Mouse (Mus musculus) spleen, adult 12 weeks (tissue): Measurements from ENCODE around the gene Mgea5.

Experiments
- DNase-seq: peaks from one replicate; pipeline ENCODE4 v3.0.0; 2022; ENCODE audit warnings: low spot score

Mgea5 gene

DNA sequence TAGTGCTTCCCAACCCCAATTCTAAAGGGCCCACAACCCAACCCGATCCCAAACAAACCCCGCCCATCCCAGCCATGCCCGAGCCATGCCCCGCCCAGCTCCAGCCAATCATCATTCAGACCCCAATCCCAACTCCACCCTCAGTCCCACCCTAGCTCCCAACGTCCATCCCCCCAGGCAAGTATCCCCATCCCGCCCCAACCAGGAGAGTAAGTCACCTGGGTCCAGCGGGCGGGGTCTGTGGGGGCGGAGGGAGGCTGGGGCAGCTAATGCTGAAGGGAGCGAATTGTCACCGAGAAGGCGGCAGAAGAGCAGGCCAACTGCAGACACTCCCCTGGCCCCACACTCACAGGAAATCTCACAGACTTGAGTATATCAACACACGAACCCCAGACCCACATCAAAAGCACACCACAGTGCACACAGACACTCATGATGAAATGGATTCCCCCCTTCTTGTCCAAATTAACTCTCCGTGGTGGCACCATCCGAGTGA, 12.5 kb upstream of the Mgea5 start:
- DNase-seq, result no peak

GRCm38 (mm10) chr19:45795406-45795944, 11.8 kb upstream of the Mgea5 start:
- no peak for DNase-seq

GRCm38 (mm10) chr19:45794718-45795117, 11.1 kb upstream of the Mgea5 start:
- no peak for DNase-seq

DNA sequence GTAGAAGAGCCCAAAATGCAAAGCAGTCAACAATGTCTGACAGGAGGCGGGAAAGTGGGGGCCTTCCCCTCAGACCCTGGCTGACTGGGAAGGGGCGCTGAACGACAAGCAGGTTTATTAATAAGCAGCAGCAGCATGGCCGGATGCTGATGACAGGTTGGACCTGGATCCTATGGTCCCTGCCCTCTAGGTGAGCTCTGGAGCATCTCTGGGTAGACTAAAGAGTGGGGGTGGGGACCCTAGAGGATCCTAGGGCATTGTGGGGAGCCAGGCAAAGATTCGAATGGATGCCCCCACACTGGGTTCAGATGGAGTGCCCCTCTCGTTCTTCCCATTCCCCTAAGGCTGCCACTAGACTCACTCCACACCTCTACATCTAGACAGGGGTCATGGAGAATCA, 8.8 kb upstream of the Mgea5 start:
- DNase-seq, result no peak

GRCm38 (mm10) chr19:45789888-45790874, 6.5 kb upstream of the Mgea5 start:
- no peak for DNase-seq

DNA sequence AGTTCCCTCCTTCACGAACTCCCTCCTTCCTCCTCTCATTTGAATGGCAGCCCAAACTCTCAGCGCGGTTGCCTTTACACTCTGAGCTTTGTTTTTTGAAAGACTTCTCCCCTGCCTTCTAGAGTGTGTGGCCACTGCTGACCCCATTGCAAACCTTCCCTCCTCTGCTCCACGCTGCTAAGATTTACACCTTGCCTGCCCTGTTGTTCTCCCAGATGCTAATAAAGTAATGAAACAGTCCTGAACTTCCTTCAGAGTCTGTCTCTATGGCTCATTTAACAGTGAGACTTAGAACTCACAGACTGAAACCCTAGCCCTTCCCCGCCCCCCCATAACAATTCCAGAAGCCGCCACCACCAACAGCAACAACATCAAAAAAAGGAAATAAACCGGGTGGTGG, 5.7 kb upstream of the Mgea5 start:
- no peak for DNase-seq

DNA sequence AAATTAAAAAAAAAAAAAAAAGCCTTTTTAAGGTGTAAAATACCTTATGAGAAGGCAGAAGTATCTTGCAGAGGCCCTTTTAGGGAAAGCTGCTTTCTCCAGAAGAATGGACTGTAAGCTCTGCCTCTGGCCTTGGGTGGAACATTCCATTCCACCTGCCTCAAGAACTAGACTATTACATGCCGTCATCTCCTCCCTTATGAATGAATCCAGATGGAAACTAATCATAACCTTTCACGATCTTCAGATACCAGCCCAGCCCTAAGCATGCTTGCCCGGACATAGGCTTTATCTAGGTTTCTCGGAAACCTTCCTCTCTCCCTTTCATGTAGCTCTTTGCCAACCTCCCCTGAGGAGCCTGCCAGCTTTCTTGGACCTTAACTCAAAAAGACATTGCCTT, 4.7 kb upstream of the Mgea5 start:
- no peak for DNase-seq

DNA sequence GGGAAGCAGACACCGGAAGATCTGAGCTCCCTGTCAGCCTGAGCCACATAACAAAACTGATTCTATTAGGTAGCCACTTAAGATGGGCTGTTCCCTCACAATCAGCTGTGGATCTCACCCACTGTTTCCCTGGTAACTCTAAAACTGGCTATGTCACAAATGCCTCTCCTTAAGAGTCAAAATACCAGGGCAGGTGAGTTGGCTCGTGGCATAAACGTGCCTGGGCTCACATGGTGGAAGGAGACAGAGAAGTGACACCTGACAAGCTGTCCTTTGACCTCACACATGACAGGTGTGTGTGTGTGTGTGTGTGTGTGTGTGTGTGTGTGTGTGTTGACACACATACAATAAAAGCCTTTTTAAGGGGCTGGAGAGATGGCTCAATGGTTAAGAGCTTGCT, 3.8 kb upstream of the Mgea5 start:
- no peak for DNase-seq

DNA sequence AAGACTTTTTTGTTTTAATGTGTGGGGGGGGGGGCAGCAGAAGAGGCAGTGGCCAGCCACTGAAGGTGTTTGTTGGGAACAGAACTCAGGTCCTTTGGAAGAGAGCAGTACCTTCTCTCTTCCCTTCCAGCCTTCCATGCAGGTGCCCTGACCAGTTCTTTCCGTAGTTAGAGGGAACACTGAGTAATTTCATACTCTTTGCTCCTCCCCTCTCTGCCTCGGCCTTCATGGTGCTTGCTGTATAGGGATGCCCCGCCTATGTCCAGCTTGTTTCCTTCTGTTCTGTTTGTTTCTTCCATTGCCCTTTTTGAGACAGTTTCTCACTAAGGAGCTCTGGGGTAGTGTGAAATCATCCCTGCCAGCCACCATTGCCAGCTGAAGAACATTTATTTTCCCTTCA, 1.8 kb upstream of the Mgea5 start:
- no peak for DNase-seq

- DNase-seq, result no peak
These were observed 418 bp upstream of the Mgea5 start for GRCm38 (mm10) chr19:45783933-45784576.

DNA sequence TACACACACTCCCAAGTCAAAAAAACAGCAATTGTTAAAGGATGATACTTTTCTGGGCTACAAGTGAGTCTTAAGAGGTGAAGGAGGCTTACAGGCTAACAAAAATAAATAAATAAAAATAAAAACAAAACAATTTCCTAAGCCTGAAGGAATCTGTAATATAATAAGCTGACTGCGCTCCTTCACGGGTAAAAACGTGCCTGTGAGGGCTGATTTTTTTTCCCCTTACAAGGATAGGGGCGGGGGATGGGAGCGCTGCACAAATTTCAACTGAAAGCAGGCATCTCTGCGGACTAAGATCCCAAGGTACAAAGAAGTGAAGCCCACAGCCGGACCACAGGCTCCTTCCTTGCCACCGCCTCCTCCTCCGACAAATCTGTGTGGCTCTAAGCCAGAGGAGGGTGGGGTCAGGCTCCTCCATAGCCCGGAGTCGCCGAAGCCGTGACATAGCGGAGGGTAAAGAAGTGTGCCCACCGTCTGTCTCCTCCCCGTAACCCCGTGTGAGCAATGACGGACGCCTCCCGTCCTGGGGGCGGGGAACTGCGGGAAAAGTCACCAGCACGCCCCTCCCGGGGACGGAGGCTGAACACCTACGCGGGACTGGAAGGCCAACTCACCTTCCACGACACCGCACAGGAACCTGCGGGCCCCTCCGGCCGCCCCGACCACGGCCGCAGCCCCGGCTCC, 1.2 kb downstream of the Mgea5 start:
- DNase-seq, result peak; percentile 63

DNA sequence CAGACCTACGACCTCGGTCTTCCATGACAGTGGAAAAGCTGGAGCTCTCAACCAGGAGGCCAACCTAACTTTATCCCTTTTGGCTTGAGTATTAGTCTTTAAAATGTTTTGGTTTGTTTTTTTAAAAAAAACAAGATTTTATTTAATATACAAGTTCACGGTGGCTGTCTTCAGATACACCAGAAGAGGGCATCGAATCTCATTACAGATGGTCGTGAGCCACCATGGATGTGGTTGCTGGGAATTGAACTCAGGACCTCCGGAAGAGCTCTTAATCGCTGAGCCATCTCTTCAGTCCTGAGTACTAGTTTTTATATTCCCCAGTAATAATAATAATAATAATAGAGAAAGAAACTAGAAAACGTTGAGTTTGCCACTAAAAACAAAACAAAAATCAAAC, 2.0 kb downstream of the Mgea5 start:
- no peak for DNase-seq

DNA sequence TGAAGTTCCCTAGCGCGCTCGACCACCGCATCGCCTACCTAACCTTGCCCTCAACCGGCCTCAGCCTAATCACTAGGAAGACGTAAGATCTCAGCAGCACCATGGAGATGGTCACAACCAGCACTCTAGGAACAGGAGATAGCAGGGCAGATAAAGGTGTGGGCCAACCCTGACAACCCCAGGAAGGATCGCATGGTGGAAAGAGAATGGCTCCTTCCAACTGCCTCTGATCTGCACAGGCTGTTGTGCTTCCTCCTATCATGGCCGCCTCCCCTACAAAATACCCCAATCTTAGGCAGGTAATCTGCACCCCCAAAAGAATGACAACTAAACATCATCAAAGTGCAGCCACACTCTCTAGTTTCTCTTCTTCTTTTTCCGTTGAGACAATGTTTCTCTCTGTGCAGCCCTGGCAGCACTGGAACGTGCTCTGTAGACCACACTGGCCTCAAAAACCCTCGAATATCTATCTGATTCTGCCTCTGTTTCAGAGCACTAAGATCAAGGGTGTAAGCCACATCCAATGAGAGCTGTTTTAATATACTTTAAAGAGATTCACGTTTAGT, 3.2 kb downstream of the Mgea5 start:
- no peak for DNase-seq

GRCm38 (mm10) chr19:45775486-45775885, 8.2 kb downstream of the Mgea5 start:
- no peak for DNase-seq

DNA sequence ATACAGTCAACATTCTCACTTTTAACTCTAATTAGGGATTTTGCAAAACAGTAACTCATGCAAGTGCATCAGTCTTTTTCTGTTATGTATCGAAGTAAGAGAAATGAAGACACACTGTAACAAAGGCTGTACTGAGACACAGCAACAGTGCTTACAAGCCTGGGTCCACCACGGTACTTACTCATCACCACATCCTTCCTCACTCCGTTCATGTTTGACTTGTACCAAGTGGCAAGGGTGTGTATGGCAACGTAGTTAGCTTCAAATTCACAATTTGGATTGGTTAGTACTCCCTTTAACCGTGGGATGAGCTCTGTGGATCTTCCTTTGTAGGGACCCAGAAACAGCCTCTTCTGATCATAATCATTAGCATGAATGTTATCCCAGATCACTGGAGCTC, 12.1 kb downstream of the Mgea5 start:
- no peak for DNase-seq

DNA sequence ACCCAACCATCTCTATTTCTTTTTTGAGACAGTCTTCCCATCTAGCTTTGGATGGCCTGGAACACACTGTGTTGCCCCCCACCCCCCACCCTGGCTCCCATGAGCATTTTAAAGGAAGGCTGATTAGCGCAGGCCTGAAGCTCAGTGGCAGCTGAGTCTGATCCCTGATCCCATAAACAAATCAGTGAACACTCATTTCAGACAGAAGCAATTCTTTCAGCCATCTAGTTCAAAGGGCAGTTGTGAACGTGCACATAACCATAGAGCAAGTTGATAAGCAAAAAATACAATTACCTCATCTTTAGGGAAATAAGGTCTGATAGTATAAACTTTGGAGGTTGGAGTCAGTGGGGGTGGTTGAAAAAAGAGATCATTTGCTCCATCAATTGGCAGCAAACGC, 22.8 kb downstream of the Mgea5 start:
- no peak for DNase-seq

DNA sequence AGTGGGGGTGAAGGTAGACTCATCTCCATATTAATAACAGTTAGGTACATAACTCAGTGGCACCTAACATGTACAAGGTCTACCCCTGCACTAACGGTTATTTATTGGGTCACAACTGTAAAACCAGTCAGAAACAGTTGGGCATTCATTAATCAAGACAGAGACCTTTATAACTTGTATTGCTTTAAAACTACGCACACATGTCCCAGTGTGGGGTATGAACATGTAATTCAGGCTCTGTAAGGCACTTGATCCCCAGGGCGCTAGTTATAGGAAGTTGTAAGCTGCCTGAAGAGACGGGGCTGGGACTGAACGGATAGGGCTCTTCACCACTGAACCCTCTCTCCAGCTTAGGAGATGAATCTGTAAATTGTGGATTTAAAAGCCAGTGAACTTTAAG, 25.0 kb downstream of the Mgea5 start:
- no peak for DNase-seq

DNA sequence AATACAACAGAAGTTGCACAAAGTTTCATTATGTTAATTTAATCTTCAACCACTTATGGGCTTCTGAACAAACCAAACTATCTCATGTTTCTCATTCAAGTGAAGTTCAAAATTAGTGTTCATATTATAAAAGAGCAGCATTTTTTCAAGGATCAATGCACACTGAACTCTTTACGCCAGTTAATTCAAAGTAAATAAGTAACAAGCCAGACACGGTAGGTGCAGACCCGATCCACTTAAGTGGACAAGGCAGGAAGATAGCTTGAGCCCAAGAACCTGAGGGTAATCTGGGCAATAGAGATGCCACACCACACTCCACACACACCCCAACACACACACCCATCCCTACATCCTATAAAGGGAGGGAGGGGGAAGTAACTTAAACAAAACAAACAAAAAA, 30.1 kb downstream of the Mgea5 start:
- DNase-seq, result no peak

- no peak for DNase-seq
These were observed 31.8 kb downstream of the Mgea5 start for GRCm38 (mm10) chr19:45751881-45752280.

DNA sequence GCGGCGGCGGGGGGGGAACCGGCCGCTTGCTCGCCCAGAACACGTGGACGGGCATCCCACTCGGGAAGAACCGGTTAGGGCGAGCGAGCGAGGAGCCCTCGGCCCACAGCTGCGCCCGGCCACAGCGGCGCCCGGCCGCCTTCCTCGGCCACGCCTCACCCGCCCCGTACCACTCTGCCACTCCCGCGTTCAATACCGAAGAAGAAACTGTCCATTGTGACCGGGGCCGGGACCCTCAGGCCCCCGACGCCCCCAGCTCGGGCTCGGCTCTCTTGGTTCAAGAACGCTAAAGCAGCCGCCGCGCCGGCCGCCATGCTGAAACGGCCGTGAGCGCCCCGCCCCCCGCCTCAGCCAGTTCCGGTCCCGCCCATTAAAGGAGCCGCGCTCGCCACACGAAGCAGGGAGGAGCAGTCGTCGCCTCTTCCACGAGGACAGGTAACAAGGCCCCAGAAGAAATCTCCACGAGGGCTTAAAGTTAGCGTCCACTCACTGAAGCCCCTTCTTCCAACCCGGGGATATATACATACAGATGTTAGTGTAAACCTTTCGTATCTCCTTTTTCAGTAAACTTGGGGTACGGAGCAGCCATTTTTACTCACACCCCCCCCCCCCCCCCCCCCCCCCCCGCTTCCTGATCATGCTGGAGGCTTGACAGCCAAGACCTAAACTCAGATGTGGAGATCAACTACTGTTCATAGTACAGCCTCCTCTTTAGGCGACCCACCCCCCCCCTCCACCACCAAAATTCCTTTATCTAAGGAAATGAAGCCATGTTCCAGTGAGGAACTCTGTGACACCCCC, 34.2 kb downstream of the Mgea5 start, which contains the start of gene Npm3:
Gene Npm3, minus strand, starts transcription at position 349 of the 801 bp plus-strand sequence.
- peak; percentile 81 for DNase-seq

GRCm38 (mm10) chr19:45748691-45749242, 34.9 kb downstream of the Mgea5 start:
- peak; percentile 23 for DNase-seq
